Mouse (Mus musculus): ENCODE measurements at regions not wholly inside any gene's neighbourhood (a gene's known extent, or its start where the extent isn't known, plus 50 kb on each side); places are given as distances from the start of the nearest gene placed in this dataset.

GRCm38 (mm10) chr16:76773466-76773865, 240.0 kb upstream of the Usp25 start:
- no peak for TF ChIP-seq ZC3H11A (IDR thresholded peaks at IDR 0.05; ENCODE audit: borderline replicate concordance, low read depth, low read length)
- TF ChIP-seq ZNF384 (IDR thresholded peaks at IDR 0.05; ENCODE audit: low read depth, low read length), result no peak
- no peak for TF ChIP-seq HCFC1 (IDR thresholded peaks at IDR 0.05; ENCODE audit: borderline replicate concordance, insufficient read depth, low read length)
- TF ChIP-seq CHD2 (IDR thresholded peaks at IDR 0.05; ENCODE audit: low read depth, low read length), result no peak
- no peak for TF ChIP-seq MAFK (IDR thresholded peaks at IDR 0.05; ENCODE audit: insufficient read depth, low read depth, low read length)

Measured in ES-E14 (cell line).